Mouse (Mus musculus): ENCODE measurements around the gene Aars2. TPM values are rescaled to one million over a fixed set of nuclear protein-coding genes. Genes with fewer than 3 reads are reported as not detected.

The Aars2 gene
- total RNA-seq, 2 experiments from 2014 or later: 16.0 to 16.5 TPM

DNA sequence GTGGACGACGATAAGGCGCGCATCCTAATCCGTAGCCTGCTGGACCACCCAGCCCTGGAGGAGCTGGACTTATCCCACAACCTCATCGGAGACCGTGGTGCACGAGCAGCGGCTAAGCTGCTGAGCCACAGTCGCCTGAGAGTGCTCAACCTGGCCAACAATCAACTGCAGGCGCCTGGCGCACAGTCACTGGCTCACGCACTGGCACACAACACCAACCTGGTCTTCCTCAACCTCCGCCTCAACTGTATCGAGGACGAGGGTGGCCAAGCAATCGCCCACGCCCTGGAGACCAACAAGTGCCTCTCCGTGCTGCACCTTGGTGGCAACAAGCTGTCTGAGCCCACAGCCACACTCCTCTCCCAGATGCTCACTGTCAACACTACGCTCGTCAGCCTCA lies 33.0 kb downstream of the Aars2 start:
- no peak for DNase-seq (ENCODE audit: low spot score in 2 of 2)

- DNase-seq (ENCODE audit: low spot score in 2 of 2): no peak
Measured at GRCm38 (mm10) chr17:45542129-45542528, 35.5 kb downstream of the Aars2 start.

- DNase-seq (ENCODE audit: low spot score in 2 of 2): no peak
Measured at GRCm38 (mm10) chr17:45542705-45543104, 36.1 kb downstream of the Aars2 start.

GRCm38 (mm10) chr17:45543115-45543514 lies 36.5 kb downstream of the Aars2 start:
- no peak for DNase-seq (ENCODE audit: low spot score in 2 of 2)

DNA sequence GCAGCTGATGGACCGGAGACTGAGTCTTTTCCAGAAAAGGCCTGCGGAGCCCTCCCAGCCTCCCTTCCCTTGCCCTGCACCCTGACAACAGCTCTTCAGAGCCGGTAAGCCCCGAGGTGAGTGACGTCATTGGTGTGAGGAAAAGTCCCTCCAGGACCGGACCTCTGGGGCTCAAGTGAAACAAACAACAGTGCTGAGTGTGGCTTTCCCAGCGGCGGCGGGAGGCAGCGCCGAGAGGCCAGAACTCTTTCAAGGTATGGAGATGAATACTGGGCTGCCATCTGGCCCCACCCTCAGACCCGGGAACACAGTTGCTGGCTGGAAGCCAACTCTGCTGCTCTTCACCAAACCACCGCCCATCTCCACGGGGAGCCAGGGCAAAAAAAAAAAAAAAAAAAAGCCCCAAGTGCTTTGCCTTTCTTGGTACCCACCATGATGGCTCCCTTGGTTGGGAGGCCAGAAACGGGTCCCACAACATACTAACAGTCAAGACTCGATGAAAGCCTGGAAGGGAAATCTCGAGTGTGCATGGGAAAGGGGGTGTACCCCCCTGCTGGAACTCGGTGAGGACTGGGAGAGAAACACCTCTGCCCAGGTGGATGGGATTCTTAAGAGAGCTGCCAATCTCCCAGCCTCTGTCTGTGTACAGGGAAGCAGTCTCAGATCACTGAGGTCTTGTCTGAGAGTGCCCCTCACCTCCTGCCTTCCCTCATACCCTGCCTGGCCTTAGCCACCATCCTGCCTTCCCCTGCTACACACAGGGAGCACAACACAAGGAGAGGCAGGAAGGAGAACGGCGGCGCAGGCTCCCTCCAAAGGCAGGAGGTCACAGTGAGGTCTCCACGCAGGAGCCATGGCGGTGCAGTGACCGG lies 37.6 kb downstream of the Aars2 start:
- DNase-seq (ENCODE audit: low spot score in 2 of 2): no peak

DNA sequence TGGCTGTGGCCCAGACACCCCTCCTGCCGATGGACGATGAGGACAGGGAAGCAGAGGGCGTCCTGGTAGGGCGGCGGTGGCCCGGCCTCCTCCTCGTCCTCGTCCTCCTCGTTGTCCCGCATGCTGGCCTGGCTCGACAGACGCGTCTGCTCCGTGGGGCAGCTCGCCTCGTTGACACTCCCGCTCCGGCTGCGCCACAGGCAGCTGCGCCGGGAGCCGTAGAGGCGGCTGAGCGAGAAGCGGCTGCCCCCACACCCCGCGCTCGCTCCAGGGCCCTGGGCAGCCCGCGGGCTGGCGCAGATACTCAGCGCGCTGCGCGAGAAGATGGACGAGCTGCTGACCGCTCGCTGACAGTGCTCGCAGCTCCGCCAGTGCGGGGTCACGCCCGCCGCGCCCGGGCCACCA lies 38.2 kb downstream of the Aars2 start:
- no peak for DNase-seq (ENCODE audit: low spot score in 2 of 2)

GRCm38 (mm10) chr17:45545278-45545961 lies 38.8 kb downstream of the Aars2 start:
- no peak for DNase-seq (ENCODE audit: low spot score in 2 of 2)

DNA sequence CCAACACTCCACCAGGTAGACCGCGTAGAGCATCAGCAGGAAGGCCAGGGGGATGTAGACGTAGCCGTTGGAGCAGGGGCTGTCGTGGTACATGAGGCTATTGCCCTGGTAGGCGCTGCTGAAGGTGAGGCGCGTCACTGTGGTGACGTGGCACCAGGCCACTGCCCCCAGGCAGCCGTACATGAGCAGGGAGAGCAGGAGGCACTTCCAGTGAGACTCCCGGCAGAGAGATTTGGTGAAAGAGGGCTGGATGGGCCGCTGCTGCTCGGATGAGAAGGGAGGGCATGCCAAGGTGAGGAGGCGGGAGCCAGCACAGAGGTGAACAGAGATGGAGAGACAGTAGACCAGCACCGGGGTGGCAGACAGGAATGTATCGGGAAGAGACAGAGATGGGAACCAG lies 40.3 kb downstream of the Aars2 start:
- DNase-seq (ENCODE audit: low spot score in 2 of 2): no peak

GRCm38 (mm10) chr17:45547461-45548190 lies 41.0 kb downstream of the Aars2 start:
- no peak for DNase-seq (ENCODE audit: low spot score in 2 of 2)

DNA sequence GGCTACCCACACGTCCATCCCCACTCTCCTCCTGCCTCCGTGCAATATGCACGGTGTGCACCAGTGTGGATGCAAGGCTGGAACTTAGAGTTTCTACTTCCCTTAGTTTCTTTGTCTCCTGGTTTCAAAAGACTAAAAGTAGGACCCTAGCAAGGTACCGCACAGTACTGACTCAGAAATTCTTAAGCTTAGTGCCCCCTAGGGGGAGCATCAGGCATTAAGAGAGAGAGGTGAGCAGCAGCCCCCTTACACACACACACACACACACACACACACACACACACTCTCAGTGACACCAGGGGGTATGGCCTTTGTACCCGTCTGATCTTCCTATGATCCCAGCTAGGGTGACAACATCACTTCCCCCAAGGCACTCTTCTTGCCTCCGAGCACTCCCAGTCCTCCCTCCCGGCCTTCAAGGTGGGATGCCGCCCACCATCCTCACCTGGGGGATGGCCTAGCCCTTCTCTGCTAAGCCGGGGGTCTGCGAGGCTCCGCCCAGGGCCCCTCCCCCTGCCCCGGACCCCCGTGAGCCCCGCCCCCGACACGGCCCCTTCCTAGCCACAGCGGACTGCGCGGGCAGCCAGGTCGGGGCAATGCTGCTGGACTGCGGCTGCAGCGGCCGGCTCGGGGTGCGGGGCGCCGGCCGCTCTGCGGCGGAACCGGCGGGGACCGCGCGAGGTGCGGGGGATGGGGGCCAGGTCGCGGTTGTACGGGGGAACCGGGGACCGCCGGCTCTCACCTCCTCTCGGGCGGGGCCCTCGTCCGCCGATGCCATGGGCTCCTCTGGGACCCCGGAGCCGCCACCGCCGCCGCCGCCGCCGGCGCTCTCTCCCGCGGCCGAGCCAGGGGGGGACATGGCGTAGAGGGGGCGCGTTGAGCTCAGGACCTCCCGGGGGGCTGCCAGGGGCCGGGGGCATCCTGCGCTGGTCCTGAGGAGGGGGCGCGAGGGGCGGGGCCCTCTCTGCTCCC lies 42.2 kb downstream of the Aars2 start:
- DNase-seq (ENCODE audit: low spot score in 2 of 2): no peak

DNA sequence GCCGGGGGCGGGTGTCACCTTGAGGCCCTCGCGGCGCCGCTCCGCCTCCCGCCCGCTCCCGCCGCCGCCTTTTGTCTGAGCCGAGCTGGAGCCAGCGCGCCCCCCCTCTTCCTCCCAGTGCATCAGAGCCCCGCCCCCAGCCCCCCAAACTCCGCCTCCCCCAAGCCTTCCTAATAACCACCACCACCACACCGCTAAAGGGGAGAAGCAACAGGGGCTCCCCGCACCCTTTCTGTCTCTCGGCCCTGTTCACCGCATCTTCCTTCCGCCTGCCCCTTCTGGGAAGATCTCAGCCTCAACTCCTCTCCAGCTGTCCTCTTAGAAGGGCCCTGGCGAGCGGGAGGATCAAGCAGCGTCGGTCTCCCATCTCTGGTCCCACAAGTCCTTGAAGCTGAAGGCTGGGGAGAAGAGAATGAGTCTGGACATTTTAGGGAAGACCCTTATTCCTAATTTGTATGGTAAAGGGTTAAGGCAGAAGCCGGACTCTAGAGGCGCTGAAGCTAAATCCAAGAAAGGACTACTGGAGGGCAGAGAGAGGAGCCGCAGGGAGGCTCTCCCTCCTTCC lies 43.1 kb downstream of the Aars2 start, which contains the start of gene Tmem151b:
Tmem151b (minus strand) TSS at position 61 of the 565 bp plus-strand sequence.
- DNase-seq (ENCODE audit: low spot score in 2 of 2): no peak

DNA sequence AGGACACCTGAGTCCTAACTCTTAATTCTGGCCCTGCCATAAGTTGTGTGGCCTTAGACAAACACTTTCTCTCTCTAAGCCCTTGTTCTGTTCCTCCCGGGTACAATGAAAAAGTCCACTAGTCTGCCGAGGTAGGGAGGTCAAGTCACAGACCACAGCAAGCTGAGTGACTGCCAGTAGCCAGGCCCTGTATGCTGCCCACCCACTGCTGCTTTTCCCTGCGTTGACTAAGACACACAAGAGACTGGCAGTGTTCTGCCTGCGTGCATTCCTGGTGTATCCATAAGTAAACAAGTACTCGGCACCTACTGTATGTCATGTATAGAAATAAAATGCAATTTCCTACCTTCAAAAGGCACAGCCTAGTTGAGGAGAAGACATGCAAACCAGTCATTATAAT lies 43.6 kb downstream of the Aars2 start:
- no peak for DNase-seq (ENCODE audit: low spot score in 2 of 2)

GRCm38 (mm10) chr17:45551249-45551796 lies 44.7 kb downstream of the Aars2 start:
- no peak for DNase-seq (ENCODE audit: low spot score in 2 of 2)

GRCm38 (mm10) chr17:45551816-45552451 lies 45.3 kb downstream of the Aars2 start:
- peak in 1 of 2 experiments; percentile 68 for DNase-seq (ENCODE audit: low spot score in 2 of 2)

GRCm38 (mm10) chr17:45553065-45553464 lies 46.4 kb downstream of the Aars2 start:
- DNase-seq (ENCODE audit: low spot score in 2 of 2): no peak

- DNase-seq (ENCODE audit: low spot score in 2 of 2): no peak
Measured at GRCm38 (mm10) chr17:45554420-45554819, 47.8 kb downstream of the Aars2 start.

DNA sequence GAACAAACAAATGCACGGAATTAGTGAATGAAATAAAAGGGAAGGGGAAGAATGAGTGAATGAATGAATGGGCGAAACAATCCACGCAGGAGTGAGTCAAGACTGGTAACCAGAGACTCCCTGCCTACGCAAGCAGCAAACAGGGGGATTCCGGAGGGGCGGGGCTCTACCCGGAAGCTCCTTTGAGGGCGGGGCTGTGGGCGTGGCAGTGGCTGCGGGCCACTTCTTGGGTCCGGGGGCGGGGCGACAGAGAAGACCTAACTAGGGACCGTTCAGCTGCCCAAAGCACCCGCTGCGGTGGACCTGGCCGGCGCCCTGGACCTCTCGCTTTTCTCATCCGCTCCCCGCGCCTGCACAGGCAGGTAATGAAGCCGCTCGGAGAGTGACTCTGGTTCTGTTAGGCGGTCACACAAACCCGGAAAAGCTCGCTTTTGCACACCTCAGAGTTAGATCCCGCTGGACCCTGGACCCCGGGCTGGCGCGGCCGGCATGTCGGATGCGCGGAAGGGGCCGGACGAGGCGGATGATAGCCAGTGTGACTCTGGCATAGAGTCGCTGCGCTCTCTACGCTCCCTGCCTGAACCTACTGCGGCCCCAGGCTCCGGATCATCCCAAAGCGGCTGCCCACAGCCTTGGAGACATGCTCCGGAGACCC lies 48.9 kb downstream of the Aars2 start, which contains the start of gene Nfkbie:
Nfkbie (plus strand) TSS at position 252 of the 655 bp plus-strand sequence.
- DNase-seq (ENCODE audit: low spot score in 2 of 2): peak; percentile 89 to 92

- DNase-seq (ENCODE audit: low spot score in 2 of 2): no peak
Measured at GRCm38 (mm10) chr17:45556107-45556489, 49.5 kb downstream of the Aars2 start.
